Mouse (Mus musculus) thymus, postnatal 0 days (tissue): ENCODE measurements around the gene Vmn1r51. TPM values are rescaled to one million over a fixed set of nuclear protein-coding genes. Genes with fewer than 3 reads are reported as not detected.
"Not testable (repeated sequence)": the region's sequence is repeated elsewhere in the genome, so short reads cannot be mapped to it uniquely, and the experiment has no call there.

Experiments
- DNase-seq: peaks from one replicate; pipeline ENCODE4 v3.0.0-alpha.2; 2015; ENCODE audit warnings: low spot score
- polyA plus RNA-seq: library from polyadenylated mRNA; unstranded; fragments of >200 nt; fragmentation: Nextera tagmentation; extraction: Ambion mirVana; gene quantifications from 2 replicates; pipeline ENCODE4 v1.2.1, GENCODE M21; 2015

Vmn1r51 gene
- polyA plus RNA-seq: not detected in 2 replicates

- DNase-seq: not testable (repeated sequence)
Observed at GRCm38 (mm10) chr6:90122296-90122695, at the start of gene Vmn1r51. Vmn1r51 (plus strand) TSS chr6:90122596.

GRCm38 (mm10) chr6:90078406-90078805, 44.0 kb upstream of the Vmn1r51 start, which contains the start of gene Vmn1r49:
Vmn1r49 (minus strand) TSS chr6:90078506.
- no peak for DNase-seq

DNA sequence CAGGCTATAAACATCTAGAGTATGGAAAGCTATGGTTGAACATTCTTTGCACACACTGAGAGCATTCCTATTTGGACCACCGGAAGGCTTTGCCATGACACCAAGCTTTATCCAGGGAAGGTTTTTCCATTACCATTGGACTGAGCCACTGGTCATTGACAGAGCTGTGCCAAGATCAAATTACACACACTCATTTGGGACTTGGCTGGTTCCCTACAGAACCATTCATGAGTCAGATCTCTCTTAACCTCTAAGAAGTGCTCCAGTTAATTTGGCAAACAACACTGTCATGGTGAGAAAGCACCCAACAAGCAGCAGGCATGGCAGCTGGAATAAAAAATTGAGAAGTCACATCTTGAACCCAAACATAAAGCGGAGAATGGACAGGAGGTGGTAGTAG, 21.8 kb upstream of the Vmn1r51 start:
- no peak for DNase-seq

GRCm38 (mm10) chr6:90101130-90101529, 21.3 kb upstream of the Vmn1r51 start, which contains the start of gene Vmn1r50:
Vmn1r50 (plus strand) TSS chr6:90101430.
- no peak for DNase-seq

GRCm38 (mm10) chr6:90160139-90160538, 37.7 kb downstream of the Vmn1r51 start:
- DNase-seq: no peak

- no peak for DNase-seq
Observed at GRCm38 (mm10) chr6:90174508-90174907, 52.1 kb downstream of the Vmn1r51 start, which contains the start of gene Vmn1r52. Vmn1r52 (plus strand) TSS chr6:90174808.

Other genes starting within 250 kb of the Vmn1r51 start
- not detected in 2 replicates for gene Vmn1r42, start 246.2 kb upstream of the Vmn1r51 start, polyA plus RNA-seq
- not detected in 2 replicates for gene Vmn1r43, start 246.2 kb upstream of the Vmn1r51 start, polyA plus RNA-seq
- not detected in 2 replicates for gene Vmn1r44, start 238.9 kb upstream of the Vmn1r51 start, polyA plus RNA-seq
- gene Vmn1r45, start 182.0 kb upstream of the Vmn1r51 start, polyA plus RNA-seq: not detected in 2 replicates
- not detected in 2 replicates for gene Vmn1r46, start 153.3 kb upstream of the Vmn1r51 start, polyA plus RNA-seq
- not detected in 2 replicates for gene Vmn1r47, start 106.4 kb upstream of the Vmn1r51 start, polyA plus RNA-seq
- not detected in 2 replicates for gene Vmn1r48, start 85.8 kb upstream of the Vmn1r51 start, polyA plus RNA-seq
- gene Vmn1r49, start 44.1 kb upstream of the Vmn1r51 start, polyA plus RNA-seq: not detected in 2 replicates
- not detected in 2 replicates for gene Vmn1r50, start 21.2 kb upstream of the Vmn1r51 start, polyA plus RNA-seq
- gene Vmn1r52, start 52.2 kb downstream of the Vmn1r51 start, polyA plus RNA-seq: not detected in 2 replicates
- gene V1ra8, start 80.2 kb downstream of the Vmn1r51 start, polyA plus RNA-seq: not detected in 2 replicates
- gene Vmn1r53, start 101.8 kb downstream of the Vmn1r51 start, polyA plus RNA-seq: not detected in 2 replicates
- not detected in 2 replicates for gene Vmn1r54, start 123.7 kb downstream of the Vmn1r51 start, polyA plus RNA-seq
- not detected in 2 replicates for gene BC048671, start 178.6 kb downstream of the Vmn1r51 start, polyA plus RNA-seq
- 0.13 TPM in 1 of 2 replicates, not detected in the other for gene Chst13, start 202.6 kb downstream of the Vmn1r51 start, polyA plus RNA-seq
- 0.05 TPM in 1 of 2 replicates, not detected in the other for gene Uroc1, start 210.7 kb downstream of the Vmn1r51 start, polyA plus RNA-seq
- gene Zxdc, start 246.9 kb downstream of the Vmn1r51 start, polyA plus RNA-seq: 7.2 and 8.1 TPM in 2 replicates